Mouse (Mus musculus) bone marrow, adult 2 months (tissue): ENCODE measurements around the gene Parp14.

Source experiments
- CTCF ChIP-seq: fragments of 200-500 bp; IDR thresholded peaks from 2 replicates; pipeline ENCODE4 v1.5.1; 2011; ENCODE audit warnings: low read length, control low read depth; ENCODE audit not compliant: control insufficient read depth, insufficient read depth
- POLR2A ChIP-seq: fragments of 200-500 bp; IDR thresholded peaks from 2 replicates; pipeline ENCODE4 v1.6.1; 2011; ENCODE audit warnings: low read depth, mild to moderate bottlenecking, control low read depth, low read length, borderline replicate concordance; ENCODE audit not compliant: control insufficient read depth

DNA sequence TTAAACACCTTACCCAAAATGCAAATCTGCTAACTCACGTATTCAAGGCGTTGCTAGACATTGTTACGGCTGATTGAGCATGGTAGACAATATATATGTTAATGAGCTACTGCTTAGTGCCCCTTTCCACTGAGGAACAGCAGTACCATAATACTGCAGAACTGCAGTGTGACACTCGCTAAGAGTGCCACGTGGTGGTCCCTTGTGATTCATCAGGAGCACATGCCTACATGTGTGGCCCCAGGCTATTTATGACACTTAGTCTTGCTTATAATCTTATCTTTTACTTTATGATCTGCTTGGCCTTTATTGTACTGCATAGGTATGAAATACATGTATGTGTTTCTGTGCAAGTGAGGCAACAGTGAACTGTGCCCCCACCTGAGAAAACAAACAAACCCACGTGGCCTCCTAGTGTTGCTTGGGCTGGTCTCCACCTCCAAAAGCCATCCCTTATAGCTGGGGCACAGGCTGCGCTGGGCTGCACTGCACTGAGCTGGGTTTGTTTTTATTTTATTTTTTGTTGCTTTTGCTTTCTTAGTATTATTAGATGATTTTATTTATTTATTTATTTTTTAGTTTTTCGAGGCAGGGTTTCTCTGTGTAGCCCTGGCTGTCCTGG, 83.7 kb downstream of the Parp14 start:
- TF ChIP-seq POLR2A (no peak), CTCF (no peak)
